ENCODE assay signal across 17 mouse cellular contexts in genomic region chrX:60889956-60890485, GRCm38 (mm10). TPM values are rescaled to one million over a fixed set of nuclear protein-coding genes. Genes with fewer than 3 reads are reported as not detected.
DNase-seq lines count a peak whose midpoint lies in the region; ATAC-seq lines count a peak whose summit lies in the region.
"Had no signal": no experiment of that assay in that cellular context is flagged by ENCODE, and none has a peak within 500 bp of the region (broad histone marks: within the 10 kb centered on the region; RNA-seq: fewer than 3 reads in every experiment).

No protein-coding gene starts in this region.

- H3K4me2 ChIP-seq in hindbrain, embryonic 11.5 days (replicated peaks; ENCODE audit: low read depth, low read length): peak overlapping the region; percentile 58
- H3K4me2 ChIP-seq in midbrain, embryonic 11.5 days: peak overlapping the region; percentile 51
- H3K4me2 ChIP-seq in intestine, embryonic 15.5 days (replicated peaks): no peak overlapping the region
- H3K4me2 ChIP-seq: limb, embryonic 15.5 days; lung, embryonic 14.5 days had no signal

- H3K4me3 ChIP-seq in embryonic facial prominence, embryonic 10.5 days: peak overlapping the region; percentile 60
- peak overlapping the region; percentile 54 for H3K4me3 ChIP-seq in hindbrain, embryonic 11.5 days (ENCODE audit: low read depth, low read length)
- peak overlapping the region; percentile 68 for H3K4me3 ChIP-seq in midbrain, embryonic 11.5 days (ENCODE audit: low read depth, low read length)
- H3K4me3 ChIP-seq in intestine, embryonic 15.5 days (replicated peaks): no peak overlapping the region
- H3K4me3 ChIP-seq: limb, embryonic 15.5 days had no signal

- H3K9ac ChIP-seq in hindbrain, embryonic 11.5 days (ENCODE audit: low read depth, low read length): peak overlapping the region; percentile 65; the same call in 1 of the 2 replicates
- peak overlapping the region; percentile 86 for H3K9ac ChIP-seq in midbrain, embryonic 11.5 days (ENCODE audit: low read length)
- H3K9ac ChIP-seq in intestine, embryonic 15.5 days: no peak overlapping the region
- H3K9ac ChIP-seq: limb, embryonic 15.5 days; lung, embryonic 14.5 days had no signal

- no peak overlapping the region for H3K27ac ChIP-seq in embryonic facial prominence, embryonic 10.5 days (replicated peaks)
- H3K27ac ChIP-seq in hindbrain, embryonic 11.5 days (ENCODE audit: low read depth, low read length): no peak overlapping the region
- no peak overlapping the region; the same call in 1 of the 2 replicates for H3K27ac ChIP-seq in midbrain, embryonic 11.5 days (ENCODE audit: low read depth, low read length)
- H3K27ac ChIP-seq in intestine, embryonic 15.5 days: no peak overlapping the region
- H3K27ac ChIP-seq: limb, embryonic 15.5 days had no signal

- H3K36me3 ChIP-seq in embryonic facial prominence, embryonic 10.5 days (replicated peaks): no peaks in the 10 kb centered on the region
- H3K36me3 ChIP-seq in hindbrain, embryonic 11.5 days (ENCODE audit: control insufficient read depth, insufficient read depth, low read length): no peaks in the 10 kb centered on the region
- H3K36me3 ChIP-seq in midbrain, embryonic 11.5 days (ENCODE audit: control insufficient read depth, insufficient read depth, low read length): no peaks in the 10 kb centered on the region
- H3K36me3 ChIP-seq in intestine, embryonic 15.5 days: no peaks in the 10 kb centered on the region
- H3K36me3 ChIP-seq: limb, embryonic 15.5 days had no signal

- H3K4me1 ChIP-seq in embryonic facial prominence, embryonic 10.5 days: 0 out of 2 replicates have a peak, but pooled peaks cover 2% of the 10 kb centered on the region
- H3K4me1 ChIP-seq in hindbrain, embryonic 11.5 days (replicated peaks; ENCODE audit: control insufficient read depth, insufficient read depth, low read length): no peaks in the 10 kb centered on the region
- peaks cover 5% of the 10 kb centered on the region; the same call in 1 of the 2 replicates for H3K4me1 ChIP-seq in midbrain, embryonic 11.5 days (ENCODE audit: control insufficient read depth, insufficient read depth, low read length)
- H3K4me1 ChIP-seq in intestine, embryonic 15.5 days (replicated peaks): 0 out of 2 replicates have a peak, but pooled peaks cover 3% of the 10 kb centered on the region

- peak; percentile 16; the same call in 1 of the 2 replicates for ATAC-seq in hindbrain, embryonic 11.5 days (ENCODE audit: low FRiP score)
- peak; percentile 7 for ATAC-seq in midbrain, embryonic 11.5 days (ENCODE audit: low FRiP score)
- no peak for ATAC-seq in erythroblast, adult 5-6 weeks (replicated peaks; ENCODE audit: low FRiP score, poor library complexity, severe bottlenecking)
- ATAC-seq in intestine, embryonic 15.5 days: no peak
- ATAC-seq: intestine, embryonic 16.5 days had no signal

- H3K9me3 ChIP-seq in embryonic facial prominence, embryonic 10.5 days: peaks cover 11% of the 10 kb centered on the region; the same call in 1 of the 2 replicates
- no peaks in the 10 kb centered on the region for H3K9me3 ChIP-seq in hindbrain, embryonic 11.5 days (ENCODE audit: control insufficient read depth, low read length)
- H3K9me3 ChIP-seq in midbrain, embryonic 11.5 days (ENCODE audit: control insufficient read depth, low read length): no peaks in the 10 kb centered on the region
- no peaks in the 10 kb centered on the region for H3K9me3 ChIP-seq in intestine, embryonic 15.5 days
- H3K9me3 ChIP-seq: limb, embryonic 15.5 days had no signal

- peaks cover 82% of the 10 kb centered on the region for H3K27me3 ChIP-seq in embryonic facial prominence, embryonic 10.5 days (replicated peaks; ENCODE audit: low read depth, poor library complexity, severe bottlenecking)
- no peaks in the 10 kb centered on the region for H3K27me3 ChIP-seq in hindbrain, embryonic 11.5 days (ENCODE audit: control insufficient read depth, insufficient read depth, low read length)
- no peaks in the 10 kb centered on the region for H3K27me3 ChIP-seq in midbrain, embryonic 11.5 days (ENCODE audit: control insufficient read depth, insufficient read depth, low read length)
- peaks cover 43% of the 10 kb centered on the region for H3K27me3 ChIP-seq in intestine, embryonic 15.5 days (replicated peaks)

- 17% methylated on average over 17 of the region's 17 CpGs for whole genome bisulfite sequencing in embryonic facial prominence, embryonic 10.5 days
- 9% methylated on average over 17 of the region's 17 CpGs for WGBS in hindbrain, embryonic 11.5 days
- 17% methylated on average over 17 of the region's 17 CpGs for WGBS in midbrain, embryonic 11.5 days
- WGBS in intestine, embryonic 15.5 days: 14% methylated on average over 17 of the region's 17 CpGs

- peak; percentile 1 for DNase-seq in R1 (ENCODE audit: low read depth, low spot score)
- peak; percentile 43 for DNase-seq in embryonic facial prominence, embryonic 10.5 days (ENCODE audit: low spot score)
- peak; percentile 49 for DNase-seq in hindbrain, embryonic 11.5 days (ENCODE audit: low spot score)
- DNase-seq in midbrain, embryonic 11.5 days (ENCODE audit: low spot score, missing footprints): peak; percentile 92
- DNase-seq in left cerebral cortex, adult 18-20 months (ENCODE audit: low spot score in 2 of 2): no peak
- DNase-seq in urinary bladder, postnatal 14 days (ENCODE audit: low spot score): no peak
- DNase-seq: adrenal gland, postnatal 10 days; B cell, adult 2 months; cerebellum, postnatal 10 days; heart, adult 18-20 months; lung, embryonic 14.5 days; right cerebral cortex, adult 18-20 months had no signal

RNA-seq across cellular contexts. Expression of gene Sox3, which starts 3.2 kb away (rescaled TPM):
- 0.82 and 1.5 TPM in 2 replicates for polyA plus RNA-seq in embryonic facial prominence, embryonic 10.5 days (2016; fragmentation: Nextera tagmentation; extraction: Ambion mirVana)
- polyA plus RNA-seq in hindbrain, embryonic 11.5 days (2014; fragmentation: Nextera tagmentation; extraction: Ambion mirVana): 4.9 and 6.0 TPM in 2 replicates
- polyA plus RNA-seq in midbrain, embryonic 11.5 days (2014; fragmentation: Nextera tagmentation; extraction: Ambion mirVana): 8.3 and 11.0 TPM in 2 replicates
- 1 to 10 TPM; 1.3 to 1.4 TPM for total RNA-seq in left cerebral cortex, adult 18-20 months (2021)
- not detected in 2 replicates for total RNA-seq in erythroblast, adult 5-6 weeks (2015; ENCODE audit: low replicate concordance)
- total RNA-seq in erythroblast, adult 5-6 weeks (2017; ENCODE audit: low replicate concordance): not detected in 2 replicates
- not detected in 2 replicates for polyA plus RNA-seq in intestine, embryonic 15.5 days (2015; fragmentation: Nextera tagmentation; extraction: Ambion mirVana)
- total RNA-seq: heart, adult 18-20 months; megakaryocyte progenitor cell, adult 5-6 weeks had no signal
- polyA plus RNA-seq: intestine, embryonic 16.5 days; limb, embryonic 15.5 days; lung, embryonic 14.5 days had no signal

Comparison
In these comparisons a context has a peak if more than half of its experiments do, and no peak if none do; other contexts are left out.
1. DNase-seq: peak in R1 (single experiment), embryonic facial prominence, embryonic 10.5 days (single experiment), hindbrain, embryonic 11.5 days (single experiment) and midbrain, embryonic 11.5 days (single experiment); none in left cerebral cortex, adult 18-20 months (0 of 2) and urinary bladder, postnatal 14 days (single experiment).
2. ATAC-seq: peak in hindbrain, embryonic 11.5 days (single experiment) and midbrain, embryonic 11.5 days (single experiment); none in erythroblast, adult 5-6 weeks (single experiment) and intestine, embryonic 15.5 days (single experiment).